Mouse (Mus musculus) midbrain, embryonic 11.5 days (tissue): ENCODE measurements around the gene Syt3. TPM values are rescaled to one million over a fixed set of nuclear protein-coding genes. Genes with fewer than 3 reads are reported as not detected.
A peak's percentile ranks its signal among the peaks of the same experiment; 100 is the strongest.

ENCODE experiments used
- ATAC-seq: fragments of 200-750 bp; cut with Nextera tagmentation; 2 replicates; pipeline ENCODE4 v1.8.0; 2017; ENCODE audit warnings: moderate TSS enrichment, moderate library complexity; ENCODE audit not compliant: low FRiP score
- DNase-seq: peaks from one replicate; pipeline ENCODE4 v3.0.0; 2015; ENCODE audit warnings: low spot score; ENCODE audit errors: missing footprints
- H3K27ac ChIP-seq: fragments of 300-500 bp; sonication (generic); 2 replicates; pipeline ENCODE4 v1.5.1; 2014; ENCODE audit warnings: low read depth, low read length
- H3K27me3 ChIP-seq: fragments of 300-500 bp; sonication (generic); 2 replicates; pipeline ENCODE4 v1.6.1; 2014; ENCODE audit warnings: mild to moderate bottlenecking, low read length, moderate library complexity, mixed read lengths; ENCODE audit not compliant: control insufficient read depth, insufficient read depth
- H3K36me3 ChIP-seq: fragments of 300-500 bp; sonication (generic); 2 replicates; pipeline ENCODE4 v1.6.1; 2014; ENCODE audit warnings: mild to moderate bottlenecking, low read length, moderate library complexity, mixed read lengths; ENCODE audit not compliant: control insufficient read depth, insufficient read depth
- H3K4me1 ChIP-seq: fragments of 300-500 bp; sonication (generic); 2 replicates; pipeline ENCODE4 v1.6.1; 2014; ENCODE audit warnings: low read length; ENCODE audit not compliant: control insufficient read depth, insufficient read depth
- H3K4me2 ChIP-seq: fragments of 300-500 bp; sonication (generic); 2 replicates; pipeline ENCODE4 v1.6.1; 2014; ENCODE audit warnings: mild to moderate bottlenecking, moderate library complexity
- H3K4me3 ChIP-seq: fragments of 300-500 bp; sonication (generic); 2 replicates; pipeline ENCODE4 v1.5.1; 2014; ENCODE audit warnings: low read depth, low read length
- H3K9ac ChIP-seq: fragments of 300-500 bp; sonication (generic); 2 replicates; pipeline ENCODE4 v1.6.1; 2014; ENCODE audit warnings: low read length
- H3K9me3 ChIP-seq: fragments of 300-500 bp; sonication (generic); 2 replicates; pipeline ENCODE4 v1.6.1; 2016; ENCODE audit warnings: low read length; ENCODE audit not compliant: control insufficient read depth
- WGBS: fragments of 180-500 bp; shearing (Covaris S2); extraction: QIAGEN DNeasy Blood & Tissue Kit; methylation state at CpG from one replicate; pipeline ENCODE4 v1.1.7; 2014; 5-methylcytosine and 5-hydroxymethylcytosine counted together
- polyA plus RNA-seq: library from polyadenylated mRNA; unstranded; fragments of >200 nt; fragmentation: Nextera tagmentation; extraction: Ambion mirVana; gene quantifications from 2 replicates; pipeline ENCODE4 v1.2.1, GENCODE M21; 2014

Gene Syt3
- polyA plus RNA-seq, 1 experiment from 2014 or later = 1.5 TPM

GRCm38 (mm10) chr7:44428171-44428950, 44.5 kb downstream of the Syt3 start:
- H3K4me1 ChIP-seq = peaks cover 33% of the 10 kb centered on the region
- 1% methylated on average over 15 of the region's 38 CpGs for WGBS
- H3K36me3 ChIP-seq = no peaks in the 10 kb centered on the region
- peak overlapping the region; percentile 92 for H3K9ac ChIP-seq
- no peaks in the 10 kb centered on the region for H3K9me3 ChIP-seq
- peak; percentile 49 for ATAC-seq
- peak; percentile 99 for DNase-seq
- H3K27me3 ChIP-seq = no peaks in the 10 kb centered on the region
- peak overlapping the region; percentile 73 for H3K4me3 ChIP-seq
- peak overlapping the region; percentile 99 for H3K27ac ChIP-seq
- H3K4me2 ChIP-seq = peak overlapping the region; percentile 86

- peaks cover 33% of the 10 kb centered on the region for H3K4me1 ChIP-seq
- under 1% methylated on average over 54 of the region's 69 CpGs for WGBS
- ATAC-seq = peak; percentile 69
- peak within 1 kb of the TSS; percentile 99 for H3K27ac ChIP-seq
- peak within 1 kb of the TSS; percentile 73 for H3K4me3 ChIP-seq
- no peaks in the 10 kb centered on the region for H3K9me3 ChIP-seq
- no peaks in the 10 kb centered on the region for H3K27me3 ChIP-seq
- H3K4me2 ChIP-seq = peak within 1 kb of the TSS; percentile 86
- DNase-seq = peak; percentile 99
- peak within 1 kb of the TSS; percentile 92 for H3K9ac ChIP-seq
- no peaks in the 10 kb centered on the region for H3K36me3 ChIP-seq
These were observed 45.1 kb downstream of the Syt3 start, which contains the start of gene Lrrc4b for GRCm38 (mm10) chr7:44428968-44429521. TSS of gene Lrrc4b (plus strand) at chr7:44429018.

- H3K36me3 ChIP-seq = no peaks in the 10 kb centered on the region
- peak overlapping the region; percentile 86 for H3K4me2 ChIP-seq
- WGBS = 1% methylated on average over 30 of the region's 32 CpGs
- peaks cover 33% of the 10 kb centered on the region for H3K4me1 ChIP-seq
- no peaks in the 10 kb centered on the region for H3K9me3 ChIP-seq
- H3K9ac ChIP-seq = peak overlapping the region; percentile 92
- DNase-seq (peak; percentile 95), ATAC-seq (peak; percentile 17; the same call in 1 of the 2 replicates)
- H3K4me3 ChIP-seq = peak overlapping the region; percentile 73
- H3K27ac ChIP-seq = peak overlapping the region; percentile 99
- H3K27me3 ChIP-seq = no peaks in the 10 kb centered on the region
These were observed 45.9 kb downstream of the Syt3 start for GRCm38 (mm10) chr7:44429534-44430488.

DNA sequence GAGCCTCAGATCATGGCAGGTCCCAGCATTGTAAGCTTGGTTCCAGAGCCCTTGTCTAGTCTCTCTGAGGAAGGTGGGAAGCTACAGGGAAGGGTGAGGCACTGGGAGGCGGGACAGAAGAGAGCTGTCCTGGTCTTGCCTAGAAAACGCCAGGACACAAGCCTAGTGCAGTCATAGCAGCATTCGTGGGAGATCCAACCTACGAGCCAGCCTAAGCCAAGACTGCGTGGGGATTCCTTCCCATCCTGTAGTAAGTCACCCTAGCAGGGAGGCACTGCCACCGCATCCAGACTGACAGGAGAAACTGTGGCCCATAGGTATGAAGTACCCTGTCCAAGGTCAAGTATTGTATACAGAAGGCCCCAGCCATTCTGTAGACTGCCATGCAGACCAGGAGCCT, 48.6 kb downstream of the Syt3 start:
- Histone ChIP-seq H3K27me3 (no peaks in the 10 kb centered on the region), H3K27ac (no peak overlapping the region), H3K4me2 (no peak overlapping the region), H3K9ac (no peak overlapping the region), H3K9me3 (no peaks in the 10 kb centered on the region), H3K4me1 (peaks cover 32% of the 10 kb centered on the region), H3K36me3 (no peaks in the 10 kb centered on the region), H3K4me3 (no peak overlapping the region)
- no peak for DNase-seq
- WGBS = 77% methylated on average over 6 of the region's 6 CpGs
- no peak for ATAC-seq

DNA sequence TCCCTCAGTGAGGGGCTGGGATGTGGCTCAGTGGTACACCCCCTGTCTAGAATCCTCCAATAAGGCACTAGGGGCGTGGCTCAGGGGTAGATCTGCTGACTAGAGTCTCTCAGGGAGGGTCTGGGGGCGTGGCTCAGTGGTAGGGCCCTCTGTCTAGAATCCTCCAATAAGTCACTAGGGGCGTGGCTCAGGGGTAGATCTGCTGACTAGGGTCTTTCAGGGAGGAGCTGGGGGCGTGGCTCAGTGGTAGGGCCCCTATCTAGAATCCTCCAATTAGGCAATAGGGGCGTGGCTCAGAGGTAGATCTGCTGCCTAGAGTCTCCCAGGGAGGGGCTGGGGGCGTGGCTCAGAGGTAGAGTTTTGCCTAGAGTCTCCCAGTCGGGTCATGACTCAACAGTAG, 49.5 kb downstream of the Syt3 start:
- peak; percentile 30 for ATAC-seq
- H3K27ac ChIP-seq = no peak overlapping the region
- H3K27me3 ChIP-seq = no peaks in the 10 kb centered on the region
- WGBS = 6% methylated on average over 7 of the region's 7 CpGs
- no peaks in the 10 kb centered on the region for H3K36me3 ChIP-seq
- DNase-seq = peak; percentile 90
- peaks cover 25% of the 10 kb centered on the region for H3K4me1 ChIP-seq
- H3K9ac ChIP-seq = no peak overlapping the region
- no peak overlapping the region for H3K4me3 ChIP-seq
- no peak overlapping the region for H3K4me2 ChIP-seq
- no peaks in the 10 kb centered on the region for H3K9me3 ChIP-seq

- Histone ChIP-seq H3K9ac (no peak overlapping the region), H3K4me1 (peaks cover 25% of the 10 kb centered on the region), H3K4me3 (no peak overlapping the region), H3K27me3 (no peaks in the 10 kb centered on the region), H3K9me3 (no peaks in the 10 kb centered on the region), H3K36me3 (no peaks in the 10 kb centered on the region), H3K27ac (no peak overlapping the region), H3K4me2 (no peak overlapping the region)
- ATAC-seq (no peak), DNase-seq (no peak)
- WGBS = 73% methylated on average over 9 of the region's 9 CpGs
These were observed 50.2 kb downstream of the Syt3 start for GRCm38 (mm10) chr7:44434089-44434488.

GRCm38 (mm10) chr7:44435796-44436195, 51.9 kb downstream of the Syt3 start:
- Histone ChIP-seq H3K27me3 (no peaks in the 10 kb centered on the region), H3K36me3 (no peaks in the 10 kb centered on the region), H3K9me3 (no peaks in the 10 kb centered on the region), H3K4me2 (no peak overlapping the region), H3K27ac (no peak overlapping the region), H3K4me1 (peaks cover 14% of the 10 kb centered on the region), H3K9ac (no peak overlapping the region), H3K4me3 (no peak overlapping the region)
- DNase-seq (no peak), ATAC-seq (no peak)
- WGBS = 75% methylated on average over 5 of the region's 5 CpGs

- Histone ChIP-seq H3K9ac (0 out of 2 replicates have a peak overlapping the region, but pooled peaks have one; percentile 9), H3K27ac (no peak overlapping the region), H3K4me3 (no peak overlapping the region), H3K4me2 (no peak overlapping the region), H3K4me1 (peaks cover 10% of the 10 kb centered on the region), H3K9me3 (no peaks in the 10 kb centered on the region), H3K27me3 (no peaks in the 10 kb centered on the region), H3K36me3 (no peaks in the 10 kb centered on the region)
- DNase-seq (no peak), ATAC-seq (no peak)
- 9% methylated on average over 1 of the region's 1 CpGs for WGBS
These were observed 52.4 kb downstream of the Syt3 start for GRCm38 (mm10) chr7:44436267-44436666.
